Mouse (Mus musculus): ENCODE data around the gene Cog5.

Cog5 gene

DNA sequence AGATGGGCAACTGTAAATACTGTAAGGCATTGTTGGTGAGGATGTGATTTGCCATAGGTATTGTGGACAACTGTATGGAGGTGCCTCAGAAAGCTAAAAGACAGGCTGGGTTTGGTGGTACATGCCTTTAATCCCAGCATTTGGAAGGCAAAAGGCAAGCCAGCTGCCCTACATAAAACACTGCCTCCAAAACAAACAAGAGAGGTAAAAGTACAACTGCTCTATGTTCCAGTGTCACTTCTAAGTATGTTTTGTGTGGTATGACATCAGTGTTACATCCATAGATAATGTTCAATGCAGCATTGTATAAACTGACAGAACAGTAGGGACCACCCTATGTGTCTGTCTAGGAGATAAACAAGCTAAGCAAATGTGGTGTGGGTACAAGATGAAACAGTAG lies 237.4 kb downstream of the Cog5 start:
- DNase-seq (ENCODE audit: low spot score in 2 of 2), result no peak

GRCm38 (mm10) chr12:31892771-31893170 lies 238.1 kb downstream of the Cog5 start:
- DNase-seq (ENCODE audit: low spot score in 2 of 2), result no peak

GRCm38 (mm10) chr12:31895095-31895734 lies 240.5 kb downstream of the Cog5 start:
- DNase-seq (ENCODE audit: low spot score in 2 of 2), result no peak

- DNase-seq (ENCODE audit: low spot score in 2 of 2), result peak; percentile 62 to 78
Measured at GRCm38 (mm10) chr12:31895888-31896287, 241.2 kb downstream of the Cog5 start.

DNA sequence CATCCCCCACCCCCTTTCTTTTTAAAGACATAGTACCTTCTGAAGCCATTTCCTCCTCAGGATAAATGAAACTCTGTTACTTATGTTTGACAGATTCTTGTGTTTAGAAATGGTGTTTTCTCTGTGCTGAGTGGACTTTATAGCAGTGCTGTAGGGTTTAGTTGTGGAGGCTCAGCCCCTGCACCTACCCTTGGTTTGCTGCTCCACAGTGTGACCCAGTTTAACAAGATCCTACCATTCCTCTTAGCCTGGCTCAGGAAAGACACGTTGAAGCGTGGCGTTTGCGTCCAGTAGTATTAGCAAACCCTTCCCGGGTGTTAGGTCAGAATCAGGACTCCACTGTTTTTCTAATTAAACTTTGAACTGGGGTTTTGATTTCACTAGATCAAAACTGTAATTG lies 241.6 kb downstream of the Cog5 start:
- DNase-seq (ENCODE audit: low spot score in 2 of 2), result no peak

DNA sequence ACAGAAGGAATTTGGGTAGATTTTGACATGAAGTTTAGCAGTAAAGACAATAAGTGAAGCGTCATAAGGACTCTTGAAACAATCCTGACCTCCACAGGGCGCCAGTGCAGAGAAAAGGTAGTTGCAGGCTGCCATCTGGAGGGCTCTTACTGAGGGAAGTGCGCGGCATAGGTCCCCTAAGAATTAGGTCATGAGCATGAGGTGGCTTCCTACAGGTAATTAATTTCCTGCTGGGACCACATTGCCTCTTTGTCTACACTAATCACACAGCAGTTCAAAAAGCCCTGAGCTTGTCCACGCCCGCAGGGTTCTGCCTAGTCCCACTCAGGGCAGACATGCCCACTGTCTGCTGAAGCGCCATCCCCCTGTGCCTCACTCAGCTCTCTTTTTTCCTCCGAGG lies 242.3 kb downstream of the Cog5 start:
- no peak for DNase-seq (ENCODE audit: low spot score in 2 of 2)

DNA sequence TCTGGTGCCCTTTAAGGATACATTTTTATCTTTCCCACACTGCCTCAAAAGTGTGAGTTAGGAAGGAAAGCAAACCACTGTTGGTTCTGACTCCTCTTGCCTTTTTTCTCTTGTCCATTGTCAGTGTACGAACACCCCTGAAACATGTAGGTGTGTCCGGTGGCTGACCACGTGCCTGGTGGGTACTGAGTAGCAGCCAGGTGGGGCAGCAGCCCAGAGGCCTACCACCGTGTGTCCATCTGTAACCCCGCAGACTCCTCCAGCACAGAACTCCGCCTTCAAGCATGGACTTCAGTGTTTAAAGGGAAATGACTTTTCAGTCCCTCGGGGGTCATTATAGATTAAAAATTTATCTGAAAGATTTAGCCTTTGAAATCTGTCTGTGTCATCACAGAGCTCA lies 242.8 kb downstream of the Cog5 start:
- DNase-seq (ENCODE audit: low spot score in 2 of 2), result no peak

- DNase-seq (ENCODE audit: low spot score in 2 of 2), result no peak
Measured at GRCm38 (mm10) chr12:31900391-31900914, 245.8 kb downstream of the Cog5 start.

DNA sequence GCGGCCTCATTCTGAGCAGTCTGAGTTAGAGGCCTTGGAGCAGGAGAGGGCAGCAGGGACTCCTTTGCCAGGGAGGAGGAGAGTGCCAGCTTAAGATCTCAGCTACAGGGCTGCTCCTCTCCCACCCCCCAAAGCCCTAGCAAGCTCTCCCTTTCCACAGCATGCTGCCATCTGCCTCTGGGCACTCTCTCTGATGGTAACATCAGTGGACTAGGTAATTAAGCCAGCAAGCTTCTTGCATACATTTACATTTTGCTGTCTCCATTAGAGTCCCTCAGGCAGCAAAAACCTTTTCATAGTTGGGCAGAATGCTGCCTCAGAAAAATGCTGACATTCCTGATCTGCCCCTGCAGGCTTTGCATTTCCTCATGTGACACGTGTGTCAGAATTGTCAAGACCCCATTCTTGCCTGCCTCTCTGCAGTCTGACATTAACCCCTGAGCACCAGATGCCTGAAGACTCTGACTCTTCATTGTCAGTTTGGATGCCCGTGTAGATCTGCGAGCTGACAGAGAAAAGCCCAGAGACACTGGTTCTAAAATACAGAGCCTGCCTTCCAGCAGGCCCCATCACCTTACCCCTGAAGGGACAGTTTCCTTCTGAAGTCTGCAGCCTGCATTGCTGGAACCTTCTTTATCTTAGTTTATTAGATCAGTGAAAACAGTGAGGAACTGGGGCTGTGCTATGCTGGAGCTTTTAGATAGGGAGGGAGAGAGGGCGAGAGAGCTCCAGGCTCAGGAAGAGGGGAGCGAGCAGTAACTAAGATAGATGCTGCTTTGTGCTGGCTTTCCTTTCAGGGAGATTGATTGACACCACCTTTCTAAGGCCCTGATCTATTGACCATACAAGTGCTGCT lies 251.3 kb downstream of the Cog5 start:
- peak; percentile 72 to 85 for DNase-seq (ENCODE audit: low spot score in 2 of 2)

GRCm38 (mm10) chr12:31907436-31907835 lies 252.8 kb downstream of the Cog5 start:
- no peak for DNase-seq (ENCODE audit: low spot score in 2 of 2)

DNA sequence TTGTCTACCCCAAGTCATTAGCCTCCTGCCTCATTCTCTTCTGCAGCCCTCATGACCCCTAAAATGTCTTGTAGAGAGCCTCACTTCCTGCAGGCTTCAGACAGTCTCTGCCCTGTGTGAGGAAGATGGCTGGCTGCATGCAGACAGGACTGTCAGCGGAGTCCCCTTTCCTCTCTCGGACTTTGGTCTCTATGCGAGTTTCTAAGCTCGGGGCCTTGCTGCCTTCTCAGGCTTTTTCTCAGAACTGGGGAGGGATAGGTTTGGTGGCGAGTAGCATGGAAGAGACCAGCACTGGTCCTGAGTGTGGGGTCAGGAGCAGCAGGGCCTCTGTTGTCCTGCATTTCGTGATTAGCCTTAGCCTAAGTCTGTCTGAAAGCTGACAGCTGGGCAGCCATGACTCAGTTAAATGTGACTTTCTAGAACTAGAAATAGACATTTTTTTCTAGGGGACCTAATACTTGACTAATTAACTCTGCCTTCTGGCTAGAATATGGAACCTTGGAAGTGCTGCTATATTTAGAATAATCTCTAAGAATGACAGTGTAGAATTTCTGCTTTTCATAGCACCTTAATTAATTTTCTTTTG lies 258.4 kb downstream of the Cog5 start:
- DNase-seq (ENCODE audit: low spot score in 2 of 2), result no peak

GRCm38 (mm10) chr12:31913614-31914013 lies 258.9 kb downstream of the Cog5 start:
- no peak for DNase-seq (ENCODE audit: low spot score in 2 of 2)

DNA sequence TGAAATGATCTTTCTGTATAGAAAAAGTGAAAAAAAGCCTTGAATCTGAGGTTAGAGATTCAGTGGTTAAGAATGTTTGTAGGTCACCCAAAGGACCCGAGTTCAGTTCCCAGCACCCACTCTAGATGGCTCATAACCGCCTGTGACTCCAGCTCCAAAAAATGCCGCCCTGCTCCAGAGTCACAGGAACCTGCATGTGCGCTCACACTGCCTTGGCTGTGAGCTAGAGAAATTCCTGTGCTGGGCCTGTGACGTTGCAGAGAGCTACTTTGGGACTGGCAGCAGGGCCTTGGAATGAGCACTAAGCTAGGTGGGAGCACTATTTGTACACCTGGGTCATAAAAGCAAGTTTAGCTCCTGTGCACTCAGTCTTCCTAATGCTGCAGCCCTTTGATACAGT lies 262.0 kb downstream of the Cog5 start:
- no peak for DNase-seq (ENCODE audit: low spot score in 2 of 2)

- peak; percentile 67 to 70 for DNase-seq (ENCODE audit: low spot score in 2 of 2)
Measured at GRCm38 (mm10) chr12:31917245-31917644, 262.6 kb downstream of the Cog5 start.

DNA sequence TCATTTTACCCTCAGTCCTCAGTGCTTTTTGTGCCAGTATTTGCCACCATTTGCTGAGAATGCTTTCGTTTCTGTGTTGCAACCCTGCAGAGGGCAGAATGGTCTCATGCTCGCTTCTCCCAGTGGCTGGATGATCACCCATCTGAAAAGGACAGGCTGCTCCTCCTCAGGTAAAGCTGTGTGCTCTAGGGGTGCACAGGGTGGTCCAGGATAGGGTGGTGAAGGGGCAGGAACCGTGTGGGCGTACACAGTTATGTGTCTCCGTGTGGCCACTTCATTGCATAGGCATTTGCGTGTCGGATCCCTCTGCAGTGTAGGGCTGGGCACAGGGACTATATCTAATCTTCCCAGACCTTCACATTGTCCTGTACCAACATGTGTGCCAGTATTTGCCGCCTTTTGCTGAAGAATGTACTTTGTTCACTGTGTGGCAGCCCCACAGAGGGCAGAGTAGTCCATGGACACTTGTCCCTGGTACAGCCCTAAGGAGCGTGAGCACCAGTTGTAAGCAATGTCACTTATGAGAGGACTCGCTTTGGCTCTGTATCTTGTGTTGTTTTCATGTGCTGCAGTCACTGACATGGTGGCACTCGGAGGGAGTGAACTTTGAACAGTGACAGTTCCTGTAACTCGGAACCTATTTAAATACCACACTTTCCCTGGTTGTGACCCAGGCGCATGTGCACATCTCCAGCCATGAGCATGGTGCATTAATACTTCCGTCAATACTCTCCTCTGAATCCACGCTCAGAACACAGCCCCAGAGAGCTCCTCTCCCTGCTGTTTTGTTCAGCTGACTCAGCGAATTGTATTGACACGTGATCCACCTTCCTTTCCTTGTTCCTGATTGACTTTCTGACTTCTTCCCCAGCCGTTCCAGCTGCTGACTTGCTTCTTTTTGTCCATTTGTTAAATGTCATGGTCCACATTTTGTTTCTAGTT lies 266.1 kb downstream of the Cog5 start:
- no peak for DNase-seq (ENCODE audit: low spot score in 2 of 2)

DNA sequence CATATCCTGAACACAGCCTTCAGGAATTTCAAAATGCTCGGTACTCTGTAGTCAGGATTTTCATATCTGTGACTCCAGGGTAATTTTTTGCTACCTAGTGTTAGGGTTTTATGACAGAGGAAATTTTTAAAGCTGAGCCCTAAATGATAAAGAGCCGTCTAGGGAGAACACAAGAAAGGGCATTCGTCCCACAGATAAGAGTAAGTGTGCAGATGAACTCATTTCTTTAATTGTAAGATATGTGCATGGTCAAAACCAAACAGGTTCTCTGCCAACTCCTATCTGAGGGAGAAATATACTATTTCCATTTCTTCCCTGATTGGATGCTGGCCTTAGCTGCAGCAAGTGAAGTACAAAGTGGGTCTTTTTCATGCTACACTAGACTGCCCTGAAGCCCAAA lies 269.5 kb downstream of the Cog5 start:
- DNase-seq (ENCODE audit: low spot score in 2 of 2), result no peak

DNA sequence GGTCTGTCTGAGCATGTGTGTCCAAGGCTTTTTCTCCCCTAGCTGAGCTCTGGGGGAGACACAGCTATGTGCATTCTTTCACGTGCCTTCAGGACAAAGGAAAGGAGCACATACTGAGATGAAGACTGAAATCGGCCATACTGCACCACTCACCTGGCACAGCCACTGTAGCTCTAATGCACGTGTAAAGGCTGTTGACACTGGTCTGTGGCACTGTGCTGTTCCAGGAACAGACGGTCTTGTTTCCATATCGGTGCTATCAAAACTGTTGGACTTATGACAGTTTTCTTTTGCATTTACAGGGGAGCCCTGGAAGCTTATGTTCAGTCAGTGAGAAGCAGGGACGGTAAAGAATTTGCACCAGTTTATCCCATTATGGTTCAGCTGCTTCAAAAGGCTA lies 270.7 kb downstream of the Cog5 start:
- DNase-seq (ENCODE audit: low spot score in 2 of 2), result no peak

GRCm38 (mm10) chr12:31926661-31927061 lies 272.0 kb downstream of the Cog5 start:
- peak; percentile 62 to 79 for DNase-seq (ENCODE audit: low spot score in 2 of 2)

GRCm38 (mm10) chr12:31928498-31928897 lies 273.8 kb downstream of the Cog5 start:
- DNase-seq (ENCODE audit: low spot score in 2 of 2), result no peak

GRCm38 (mm10) chr12:31931818-31932217 lies 277.1 kb downstream of the Cog5 start:
- no peak for DNase-seq (ENCODE audit: low spot score in 2 of 2)

DNA sequence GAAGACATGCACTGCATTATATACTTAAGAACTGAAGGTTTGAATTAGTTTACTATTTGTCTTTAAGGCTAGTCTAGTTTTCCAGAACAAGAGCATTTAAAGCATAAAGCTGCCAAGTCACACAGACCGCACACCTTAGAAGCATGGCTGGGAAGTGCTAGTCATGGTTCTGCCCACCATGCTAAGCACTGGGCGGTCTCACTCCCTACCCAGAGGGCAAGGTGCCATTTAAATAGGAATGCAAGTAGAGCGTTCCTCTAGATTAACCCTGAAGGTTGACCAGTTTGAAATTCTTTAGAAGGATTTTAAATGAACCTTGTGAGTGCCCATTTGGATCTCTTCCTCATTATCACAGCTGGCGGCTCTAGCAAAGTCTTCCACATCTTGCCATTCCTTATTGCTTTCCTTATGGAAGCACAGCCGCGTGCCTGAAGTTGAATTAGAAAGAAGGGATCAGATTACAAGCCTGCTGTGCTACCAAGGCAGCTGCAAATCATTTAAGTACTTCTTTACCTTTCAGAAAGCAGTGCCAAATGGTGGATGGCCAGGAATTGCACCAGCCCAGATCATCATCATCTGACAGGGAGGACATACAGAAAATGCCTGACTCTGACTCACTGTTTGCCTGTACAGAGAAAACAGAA lies 282.1 kb downstream of the Cog5 start:
- no peak for DNase-seq (ENCODE audit: low spot score in 2 of 2)
